9 mouse cellular contexts compared by ENCODE assay signal in the genomic region with DNA sequence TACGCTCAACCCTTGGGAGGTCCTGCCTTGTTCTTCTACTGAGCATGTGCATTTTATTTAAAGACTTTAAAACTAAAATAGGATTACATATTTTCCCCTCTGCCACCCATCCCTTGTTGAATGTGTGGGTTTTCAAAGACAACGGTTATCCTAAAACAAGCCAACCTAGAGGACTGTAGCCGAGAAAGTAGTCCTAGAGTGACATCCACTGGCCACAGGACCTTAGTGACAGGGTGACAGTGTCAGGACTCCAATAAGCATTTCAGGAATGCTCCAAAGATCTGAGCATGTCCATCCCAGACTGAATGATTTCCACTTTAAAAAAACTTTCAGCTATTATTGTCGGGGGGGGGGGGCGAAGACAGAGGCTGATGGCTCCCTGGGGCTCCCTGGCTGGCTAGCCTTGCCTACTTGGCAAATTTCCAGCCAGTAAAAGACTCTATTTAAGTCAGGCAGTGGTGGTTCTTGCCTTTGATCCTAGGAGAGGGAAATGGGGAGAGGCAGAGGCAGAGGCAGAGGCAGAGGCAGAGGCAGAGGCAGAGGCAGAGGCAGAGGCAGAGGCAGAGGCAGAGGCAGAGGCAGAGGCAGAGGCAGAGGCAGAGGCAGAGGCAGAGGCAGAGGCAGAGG. TPM values are rescaled to one million over a fixed set of nuclear protein-coding genes. Genes with fewer than 3 reads are reported as not detected.
DNase-seq lines count a peak whose midpoint lies in the region; ATAC-seq and TF ChIP-seq lines count a peak whose summit lies in the region.
"Had no signal": no experiment of that assay in that cellular context is flagged by ENCODE, and none has a peak within 500 bp of the region (broad histone marks: within the 10 kb centered on the region; RNA-seq: fewer than 3 reads in every experiment).

No protein-coding gene starts in this region.

- no peak for ATAC-seq in heart, postnatal 0 days (ENCODE audit: insufficient read depth, low read depth)
- no peak for ATAC-seq in heart, embryonic 11.5 days (replicated peaks; ENCODE audit: insufficient number of reproducible peaks, low FRiP score, low TSS enrichment)
- ATAC-seq in liver, embryonic 14.5 days (ENCODE audit: insufficient read depth), result peak; percentile 40; the same call in 1 of the 2 replicates

- TF ChIP-seq EP300 in heart, postnatal 0 days (IDR thresholded peaks at IDR 0.05; ENCODE audit: low read depth), result no peak
- no peak for TF ChIP-seq EP300 in liver, embryonic 14.5 days (IDR thresholded peaks at IDR 0.05; ENCODE audit: low read depth)

- H3K4me3 ChIP-seq in heart, postnatal 0 days (ENCODE audit: low read depth, low read length), result no peak overlapping the region
- no peak overlapping the region for H3K4me3 ChIP-seq in heart, embryonic 11.5 days (ENCODE audit: low read depth, low read length)
- no peak overlapping the region for H3K4me3 ChIP-seq in liver, embryonic 14.5 days (ENCODE audit: insufficient read depth in 1 of 2, low read depth in 2 of 2, low read length in 2 of 2)

- DNase-seq in heart, postnatal 0 days (ENCODE audit: low spot score), result no peak
- peak; percentile 73 for DNase-seq in 3T3-L1 (ENCODE audit: low read depth, low spot score)
- DNase-seq in R1 (ENCODE audit: low read depth, low spot score), result peak; percentile 13
- DNase-seq in liver, embryonic 14.5 days (ENCODE audit: low read depth in 3 of 3, low spot score in 3 of 3), result no peak
- no peak for DNase-seq in right cerebral cortex, postnatal 25 days
- no peak for DNase-seq in thymus, postnatal 36 days
- no peak for DNase-seq in urinary bladder, adult 18-20 months (ENCODE audit: low spot score in 2 of 2)
- DNase-seq: kidney, adult 9 months had no signal

- no peak overlapping the region for H3K27ac ChIP-seq in heart, postnatal 0 days (ENCODE audit: low read depth)
- H3K27ac ChIP-seq in heart, embryonic 11.5 days (ENCODE audit: low read depth, low read length), result no peak overlapping the region
- peak overlapping the region; percentile 77; the same call in 1 of the 2 replicates for H3K27ac ChIP-seq in liver, embryonic 14.5 days

- H3K9me3 ChIP-seq in heart, postnatal 0 days (replicated peaks; ENCODE audit: control insufficient read depth, low read length), result no peaks in the 10 kb centered on the region
- H3K9me3 ChIP-seq in heart, embryonic 11.5 days (replicated peaks; ENCODE audit: control insufficient read depth, low read length), result no peaks in the 10 kb centered on the region
- H3K9me3 ChIP-seq in liver, embryonic 14.5 days (ENCODE audit: control insufficient read depth, low read length), result no peaks in the 10 kb centered on the region

- no peaks in the 10 kb centered on the region for H3K36me3 ChIP-seq in heart, postnatal 0 days (replicated peaks; ENCODE audit: control insufficient read depth, insufficient read depth, low read length)
- H3K36me3 ChIP-seq in heart, embryonic 11.5 days (ENCODE audit: control insufficient read depth, insufficient read depth, low read length), result no peaks in the 10 kb centered on the region
- no peaks in the 10 kb centered on the region for H3K36me3 ChIP-seq in liver, embryonic 14.5 days (replicated peaks; ENCODE audit: control insufficient read depth, insufficient read depth, low read depth)

- no peak overlapping the region for H3K4me2 ChIP-seq in heart, postnatal 0 days (ENCODE audit: low read depth, low read length)
- H3K4me2 ChIP-seq in heart, embryonic 11.5 days, result no peak overlapping the region
- H3K4me2 ChIP-seq in liver, embryonic 14.5 days (ENCODE audit: low read depth), result no peak overlapping the region

- H3K27me3 ChIP-seq in heart, postnatal 0 days (ENCODE audit: control insufficient read depth, insufficient read depth, low read length), result no peaks in the 10 kb centered on the region
- 0 out of 2 replicates have a peak, but pooled peaks cover 2% of the 10 kb centered on the region for H3K27me3 ChIP-seq in heart, embryonic 11.5 days (ENCODE audit: control insufficient read depth, insufficient read depth, low read length)
- H3K27me3 ChIP-seq in liver, embryonic 14.5 days (ENCODE audit: control insufficient read depth, insufficient read depth, low read length), result no peaks in the 10 kb centered on the region; the same call in 1 of the 2 replicates

- WGBS in heart, postnatal 0 days, result 39% methylated on average over 5 of the region's 5 CpGs
- 53% methylated on average over 5 of the region's 5 CpGs for WGBS in heart, embryonic 11.5 days (ENCODE audit: insufficient replicate concordance)
- 53% methylated on average over 5 of the region's 5 CpGs for WGBS in liver, embryonic 14.5 days (ENCODE audit: insufficient replicate concordance)

- H3K4me1 ChIP-seq in heart, postnatal 0 days (ENCODE audit: control insufficient read depth, insufficient read depth), result no peaks in the 10 kb centered on the region
- H3K4me1 ChIP-seq in heart, embryonic 11.5 days (ENCODE audit: control insufficient read depth, insufficient read depth, low read length), result no peaks in the 10 kb centered on the region
- peaks cover 8 to 24% of the 10 kb centered on the region in 2 experiments; a peak in 3 of 4 replicates for H3K4me1 ChIP-seq in liver, embryonic 14.5 days (replicated peaks; ENCODE audit: control insufficient read depth in 2 of 2, insufficient read depth in 2 of 2, low read length in 1 of 2)

- H3K9ac ChIP-seq in heart, postnatal 0 days (replicated peaks; ENCODE audit: low read depth, low read length), result no peak overlapping the region
- H3K9ac ChIP-seq in heart, embryonic 11.5 days (ENCODE audit: low read depth, low read length), result no peak overlapping the region
- no peak overlapping the region for H3K9ac ChIP-seq in liver, embryonic 14.5 days (replicated peaks)

- peak; percentile 70 for TF ChIP-seq CTCF in heart, postnatal 0 days (IDR thresholded peaks at IDR 0.05; ENCODE audit: low read depth)
- peak; percentile 70 for TF ChIP-seq CTCF in liver, embryonic 14.5 days (IDR thresholded peaks at IDR 0.05; ENCODE audit: low read depth)

RNA-seq across cellular contexts. Expression of a gene that starts 17.7 kb away (rescaled TPM):
- 27.9 and 33.3 TPM in 2 replicates for total RNA-seq in heart, postnatal 0 days (2014; rRNA removed; ENCODE audit: low replicate concordance)
- 27.4 and 28.3 TPM in 2 replicates for polyA plus RNA-seq in heart, postnatal 0 days (2015; fragmentation: Nextera tagmentation; extraction: Ambion mirVana)
- polyA plus RNA-seq in heart, embryonic 11.5 days (2014; fragmentation: Nextera tagmentation; extraction: Ambion mirVana), result 43.1 and 55.5 TPM in 2 replicates
- polyA plus RNA-seq in liver, embryonic 14.5 days (2012; rRNA removed), result 10.6 and 11.6 TPM in 2 replicates
- polyA plus RNA-seq in liver, embryonic 14.5 days (2014; fragmentation: Nextera tagmentation; extraction: Ambion mirVana), result 25.9 and 29.4 TPM in 2 replicates

RNA-seq across cellular contexts. Expression of a gene that starts 49.5 kb away (rescaled TPM):
- total RNA-seq in heart, postnatal 0 days (2014; rRNA removed; ENCODE audit: low replicate concordance), result 3.6 and 4.0 TPM in 2 replicates
- polyA plus RNA-seq in heart, postnatal 0 days (2015; fragmentation: Nextera tagmentation; extraction: Ambion mirVana), result 1.1 and 1.3 TPM in 2 replicates
- 0.89 and 1.7 TPM in 2 replicates for polyA plus RNA-seq in heart, embryonic 11.5 days (2014; fragmentation: Nextera tagmentation; extraction: Ambion mirVana)
- 1.3 TPM in 2 replicates for polyA plus RNA-seq in liver, embryonic 14.5 days (2012; rRNA removed)
- 1.5 and 2.2 TPM in 2 replicates for polyA plus RNA-seq in liver, embryonic 14.5 days (2014; fragmentation: Nextera tagmentation; extraction: Ambion mirVana)

Comparison
In these comparisons a context has a peak if more than half of its experiments do, and no peak if none do; other contexts are left out.
1. DNase-seq: peak in 3T3-L1 (single experiment) and R1 (single experiment); none in heart, postnatal 0 days (single experiment), liver, embryonic 14.5 days (0 of 3), right cerebral cortex, postnatal 25 days (single experiment), thymus, postnatal 36 days (0 of 2) and urinary bladder, adult 18-20 months (0 of 2).